17 mouse cellular contexts compared by ENCODE assay signal in the genomic region with DNA sequence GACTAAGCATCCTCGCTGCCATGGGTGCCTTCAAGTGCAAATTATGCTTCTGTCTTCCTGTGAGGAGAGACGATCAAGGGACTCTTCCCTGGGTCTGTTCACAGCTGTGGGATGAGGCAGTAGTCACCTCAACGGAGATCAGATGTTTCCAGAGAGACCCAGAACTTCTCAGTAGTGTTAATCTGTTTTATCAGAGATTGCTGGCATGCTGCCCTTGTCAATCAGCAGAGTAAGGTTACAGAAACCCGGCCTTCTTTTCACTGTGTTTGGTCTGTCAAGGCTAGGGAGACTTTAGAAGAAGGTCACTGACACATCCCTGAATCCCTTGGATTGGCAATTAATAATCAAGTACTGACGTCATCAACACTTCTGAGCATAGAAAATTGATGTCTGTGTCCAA.
"Had no signal": no experiment of that assay in that cellular context is flagged by ENCODE, and none has a peak within 500 bp of the region (broad histone marks: within the 10 kb centered on the region; RNA-seq: fewer than 3 reads in every experiment).

No protein-coding gene starts in this region.

- H3K9me3 ChIP-seq: limb, embryonic 15.5 days; megakaryocyte, embryonic 14.5 days; midbrain, embryonic 12.5 days; neural tube, embryonic 13.5 days; stomach, embryonic 15.5 days had no signal

- H3K4me1 ChIP-seq: limb, embryonic 15.5 days; midbrain, embryonic 12.5 days; neural tube, embryonic 13.5 days; stomach, embryonic 15.5 days had no signal

- H3K4me2 ChIP-seq: limb, embryonic 15.5 days; midbrain, embryonic 12.5 days; neural tube, embryonic 13.5 days; stomach, embryonic 15.5 days had no signal

- H3K9ac ChIP-seq: limb, embryonic 15.5 days; midbrain, embryonic 12.5 days; neural tube, embryonic 13.5 days; stomach, embryonic 15.5 days had no signal

- H3K27ac ChIP-seq: limb, embryonic 15.5 days; midbrain, embryonic 12.5 days; neural tube, embryonic 13.5 days; stomach, embryonic 15.5 days had no signal

- H3K27me3 ChIP-seq: limb, embryonic 15.5 days; megakaryocyte, embryonic 14.5 days; midbrain, embryonic 12.5 days; neural tube, embryonic 13.5 days; stomach, embryonic 15.5 days had no signal

- H3K4me3 ChIP-seq: limb, embryonic 15.5 days; megakaryocyte, embryonic 14.5 days; midbrain, embryonic 12.5 days; neural tube, embryonic 13.5 days; stomach, embryonic 15.5 days had no signal

- DNase-seq: kidney, adult 8-10 months; kidney, postnatal 25 days; layer of hippocampus, adult 9-11 months; layer of hippocampus, postnatal 36 days; lung, adult 2 months; lung, postnatal 36 days; retina, postnatal 1 day; right cerebral cortex, postnatal 14 days; thymus, adult 2 months; thymus, postnatal 25 days had no signal

- ATAC-seq: lung, postnatal 0 days; midbrain, embryonic 16.5 days had no signal
